Mouse (Mus musculus): Measurements from ENCODE around the gene Cd33. TPM values are rescaled to one million over a fixed set of nuclear protein-coding genes. Genes with fewer than 3 reads are reported as not detected.

The Cd33 gene
- polyA plus RNA-seq, 1 experiment from 2014 or later, result 0.51 TPM

Other genes with a start within 250 kb of the Cd33 start
- 10.5 and 10.6 TPM in 2 replicates for gene Zfp715, start 231.1 kb downstream of the Cd33 start, polyA plus RNA-seq (2016; fragmentation: Nextera tagmentation; extraction: Ambion mirVana)
- 0.13 and 0.15 TPM in 2 replicates for gene Siglecf, start 193.1 kb downstream of the Cd33 start, polyA plus RNA-seq (2016; fragmentation: Nextera tagmentation; extraction: Ambion mirVana)
- gene Siglecg, start 136.2 kb downstream of the Cd33 start, polyA plus RNA-seq (2016; fragmentation: Nextera tagmentation; extraction: Ambion mirVana), result 0.06 and 0.16 TPM in 2 replicates
- 0.17 TPM in 1 of 2 replicates, not detected in the other for gene Lim2, start 116.8 kb downstream of the Cd33 start, polyA plus RNA-seq (2016; fragmentation: Nextera tagmentation; extraction: Ambion mirVana)
- gene Nkg7, start 107.4 kb downstream of the Cd33 start, polyA plus RNA-seq (2016; fragmentation: Nextera tagmentation; extraction: Ambion mirVana), result not detected in 2 replicates
- not detected in 2 replicates for gene Cldnd2, start 103.6 kb downstream of the Cd33 start, polyA plus RNA-seq (2016; fragmentation: Nextera tagmentation; extraction: Ambion mirVana)
- 231 and 252 TPM in 2 replicates for gene Etfb, start 100.3 kb downstream of the Cd33 start, polyA plus RNA-seq (2016; fragmentation: Nextera tagmentation; extraction: Ambion mirVana)
- gene Gm45233, start 100.3 kb downstream of the Cd33 start, polyA plus RNA-seq (2016; fragmentation: Nextera tagmentation; extraction: Ambion mirVana), result 0.24 and 0.67 TPM in 2 replicates
- gene Vsig10l, start 81.3 kb downstream of the Cd33 start, polyA plus RNA-seq (2016; fragmentation: Nextera tagmentation; extraction: Ambion mirVana), result 1.2 and 2.3 TPM in 2 replicates
- 0.70 and 0.71 TPM in 2 replicates for gene Iglon5, start 54.4 kb downstream of the Cd33 start, polyA plus RNA-seq (2016; fragmentation: Nextera tagmentation; extraction: Ambion mirVana)
- gene 4931406B18Rik, start 38.5 kb downstream of the Cd33 start, polyA plus RNA-seq (2016; fragmentation: Nextera tagmentation; extraction: Ambion mirVana), result not detected in 2 replicates
- 5.4 and 6.2 TPM in 2 replicates for gene Zfp658, start 17.8 kb upstream of the Cd33 start, polyA plus RNA-seq (2016; fragmentation: Nextera tagmentation; extraction: Ambion mirVana)
- gene Zfp719, start 35.2 kb upstream of the Cd33 start, polyA plus RNA-seq (2016; fragmentation: Nextera tagmentation; extraction: Ambion mirVana), result 15.0 and 15.6 TPM in 2 replicates
- gene Zfp819, start 62.7 kb upstream of the Cd33 start, polyA plus RNA-seq (2016; fragmentation: Nextera tagmentation; extraction: Ambion mirVana), result 1.1 and 1.4 TPM in 2 replicates
- gene Ceacam18, start 90.3 kb upstream of the Cd33 start, polyA plus RNA-seq (2016; fragmentation: Nextera tagmentation; extraction: Ambion mirVana), result not detected in 2 replicates
- 0.25 and 0.52 TPM in 2 replicates for gene Siglece, start 115.7 kb upstream of the Cd33 start, polyA plus RNA-seq (2016; fragmentation: Nextera tagmentation; extraction: Ambion mirVana)
- gene Ctu1, start 127.6 kb upstream of the Cd33 start, polyA plus RNA-seq (2016; fragmentation: Nextera tagmentation; extraction: Ambion mirVana), result 18.1 and 18.7 TPM in 2 replicates
- not detected in 2 replicates for gene Klk14, start 146.0 kb upstream of the Cd33 start, polyA plus RNA-seq (2016; fragmentation: Nextera tagmentation; extraction: Ambion mirVana)
- 0.24 and 0.56 TPM in 2 replicates for gene Klk13, start 168.1 kb upstream of the Cd33 start, polyA plus RNA-seq (2016; fragmentation: Nextera tagmentation; extraction: Ambion mirVana)
- not detected in 2 replicates for gene Klk12, start 224.5 kb upstream of the Cd33 start, polyA plus RNA-seq (2016; fragmentation: Nextera tagmentation; extraction: Ambion mirVana)
- gene Klk11, start 230.2 kb upstream of the Cd33 start, polyA plus RNA-seq (2016; fragmentation: Nextera tagmentation; extraction: Ambion mirVana), result 0.11 TPM in 1 of 2 replicates, not detected in the other
- gene Klk10, start 236.6 kb upstream of the Cd33 start, polyA plus RNA-seq (2016; fragmentation: Nextera tagmentation; extraction: Ambion mirVana), result 0.25 and 0.39 TPM in 2 replicates
- 0.10 and 0.16 TPM in 2 replicates for gene Klk9, start 247.5 kb upstream of the Cd33 start, polyA plus RNA-seq (2016; fragmentation: Nextera tagmentation; extraction: Ambion mirVana)

Data from embryonic facial prominence, embryonic 10.5 days (tissue).